Mouse (Mus musculus) lung, embryonic 15.5 days (tissue): ENCODE data around the gene Cdh15. TPM values are rescaled to one million over a fixed set of nuclear protein-coding genes. Genes with fewer than 3 reads are reported as not detected.

Experiments used
- ATAC-seq: fragments of 200-750 bp; cut with Nextera tagmentation; 2 replicates; pipeline ENCODE4 v1.8.0; 2017; ENCODE audit warnings: moderate number of reproducible peaks, borderline replicate concordance; ENCODE audit not compliant: low FRiP score, low TSS enrichment; ENCODE audit errors: extremely low read depth
- H3K27ac ChIP-seq: fragments of 300-500 bp; sonication (generic); 2 replicates; pipeline ENCODE4 v1.5.1; 2015; ENCODE audit warnings: moderate library complexity, mild to moderate bottlenecking, inconsistent platforms
- H3K27me3 ChIP-seq: fragments of 300-500 bp; sonication (generic); 2 replicates; pipeline ENCODE4 v1.6.1; 2015; ENCODE audit warnings: inconsistent platforms
- H3K36me3 ChIP-seq: fragments of 300-500 bp; sonication (generic); 2 replicates; pipeline ENCODE4 v1.6.1; 2015; ENCODE audit warnings: inconsistent platforms
- H3K4me1 ChIP-seq: fragments of 300-500 bp; sonication (generic); 2 replicates; pipeline ENCODE4 v1.6.1; 2015; ENCODE audit warnings: inconsistent platforms
- H3K4me2 ChIP-seq: fragments of 300-500 bp; sonication (generic); 2 replicates; pipeline ENCODE4 v1.6.1; 2015; ENCODE audit warnings: inconsistent platforms, mild to moderate bottlenecking, moderate library complexity
- H3K4me3 ChIP-seq: fragments of 300-500 bp; sonication (generic); 2 replicates; pipeline ENCODE4 v1.5.1; 2015; ENCODE audit warnings: mild to moderate bottlenecking, inconsistent platforms
- H3K9ac ChIP-seq: fragments of 300-500 bp; sonication (generic); 2 replicates; pipeline ENCODE4 v1.6.1; 2015; ENCODE audit warnings: inconsistent platforms
- H3K9me3 ChIP-seq: fragments of 300-500 bp; sonication (generic); 2 replicates; pipeline ENCODE4 v1.6.1; 2016; ENCODE audit warnings: inconsistent platforms
- WGBS: fragments of 180-500 bp; shearing (Covaris S2); methylation state at CpG from one replicate; pipeline ENCODE4 v1.1.7; 2015; 5-methylcytosine and 5-hydroxymethylcytosine counted together
- polyA plus RNA-seq: library from polyadenylated mRNA; unstranded; fragments of >200 nt; fragmentation: Nextera tagmentation; extraction: Ambion mirVana; gene quantifications from 2 replicates; pipeline ENCODE4 v1.2.1, GENCODE M21; 2015

Cdh15 gene
- polyA plus RNA-seq, 1 experiment from 2014 or later, result 0.11 TPM

GRCm38 (mm10) chr8:122849152-122849910 is 1.6 kb downstream of the Cdh15 start:
- ATAC-seq, result no peak
- 55% methylated on average over 10 of the region's 11 CpGs for WGBS
- H3K36me3 ChIP-seq, result no peaks in the 10 kb centered on the region

GRCm38 (mm10) chr8:122850641-122851240 is 3.0 kb downstream of the Cdh15 start:
- no peaks in the 10 kb centered on the region; the same call in 1 of the 2 replicates for H3K27me3 ChIP-seq

More at GRCm38 (mm10) chr8:122849152-122849910, 1.6 kb downstream of the Cdh15 start:
- H3K9ac ChIP-seq, result no peak overlapping the region
- peaks cover 22% of the 10 kb centered on the region for H3K4me1 ChIP-seq
- no peak overlapping the region for H3K4me3 ChIP-seq
- H3K4me2 ChIP-seq, result no peak overlapping the region
- H3K9me3 ChIP-seq, result no peaks in the 10 kb centered on the region
- no peak overlapping the region for H3K27ac ChIP-seq
- no peaks in the 10 kb centered on the region; the same call in 1 of the 2 replicates for H3K27me3 ChIP-seq

GRCm38 (mm10) chr8:122851692-122852545 is 4.2 kb downstream of the Cdh15 start:
- Histone ChIP-seq H3K36me3 (no peaks in the 10 kb centered on the region), H3K9me3 (no peaks in the 10 kb centered on the region), H3K4me2 (no peak overlapping the region), H3K27me3 (no peaks in the 10 kb centered on the region; the same call in 1 of the 2 replicates), H3K9ac (no peak overlapping the region), H3K4me1 (peaks cover 12% of the 10 kb centered on the region; the same call in 1 of the 2 replicates), H3K4me3 (no peak overlapping the region), H3K27ac (no peak overlapping the region)
- ATAC-seq, result no peak
- WGBS, result 75% methylated on average over 12 of the region's 12 CpGs

More at GRCm38 (mm10) chr8:122850641-122851240, 3.0 kb downstream of the Cdh15 start:
- no peak for ATAC-seq
- Histone ChIP-seq H3K4me1 (peaks cover 21% of the 10 kb centered on the region), H3K36me3 (no peaks in the 10 kb centered on the region), H3K27ac (no peak overlapping the region), H3K4me3 (no peak overlapping the region), H3K9me3 (no peaks in the 10 kb centered on the region), H3K4me2 (no peak overlapping the region), H3K9ac (no peak overlapping the region)
- WGBS, result 41% methylated on average over 3 of the region's 3 CpGs

GRCm38 (mm10) chr8:122852546-122852905 is 4.8 kb downstream of the Cdh15 start:
- Histone ChIP-seq H3K27me3 (no peaks in the 10 kb centered on the region), H3K27ac (no peak overlapping the region), H3K4me2 (no peak overlapping the region), H3K4me1 (peaks cover 12% of the 10 kb centered on the region; the same call in 1 of the 2 replicates), H3K4me3 (no peak overlapping the region), H3K9ac (no peak overlapping the region), H3K9me3 (no peaks in the 10 kb centered on the region), H3K36me3 (no peaks in the 10 kb centered on the region)
- WGBS, result 64% methylated on average over 1 of the region's 1 CpGs
- no peak for ATAC-seq

GRCm38 (mm10) chr8:122853340-122853771 is 5.6 kb downstream of the Cdh15 start:
- Histone ChIP-seq H3K27ac (no peak overlapping the region), H3K4me2 (no peak overlapping the region), H3K4me3 (no peak overlapping the region), H3K9me3 (no peaks in the 10 kb centered on the region), H3K27me3 (no peaks in the 10 kb centered on the region), H3K9ac (no peak overlapping the region), H3K36me3 (no peaks in the 10 kb centered on the region), H3K4me1 (peaks cover 9% of the 10 kb centered on the region; the same call in 1 of the 2 replicates)
- 15% methylated on average over 11 of the region's 11 CpGs for WGBS
- peak; percentile 48; the same call in 1 of the 2 replicates for ATAC-seq

GRCm38 (mm10) chr8:122854388-122854787 is 6.6 kb downstream of the Cdh15 start:
- no peaks in the 10 kb centered on the region for H3K9me3 ChIP-seq
- H3K4me3 ChIP-seq, result no peak overlapping the region
- 0 out of 2 replicates have a peak, but pooled peaks cover 7% of the 10 kb centered on the region for H3K4me1 ChIP-seq
- WGBS, result 58% methylated on average over 7 of the region's 7 CpGs
- no peak overlapping the region for H3K27ac ChIP-seq
- H3K4me2 ChIP-seq, result no peak overlapping the region
- no peaks in the 10 kb centered on the region for H3K27me3 ChIP-seq
- H3K9ac ChIP-seq, result no peak overlapping the region
- no peaks in the 10 kb centered on the region for H3K36me3 ChIP-seq
- no peak for ATAC-seq

GRCm38 (mm10) chr8:122855123-122855522 is 7.4 kb downstream of the Cdh15 start:
- H3K4me2 ChIP-seq, result no peak overlapping the region
- no peak overlapping the region for H3K4me3 ChIP-seq
- no peaks in the 10 kb centered on the region for H3K27me3 ChIP-seq
- 0 out of 2 replicates have a peak, but pooled peaks cover 7% of the 10 kb centered on the region for H3K4me1 ChIP-seq
- no peaks in the 10 kb centered on the region for H3K36me3 ChIP-seq
- no peaks in the 10 kb centered on the region for H3K9me3 ChIP-seq
- ATAC-seq, result no peak
- no peak overlapping the region for H3K9ac ChIP-seq
- 76% methylated on average over 4 of the region's 4 CpGs for WGBS
- H3K27ac ChIP-seq, result no peak overlapping the region

GRCm38 (mm10) chr8:122856288-122856687 is 8.5 kb downstream of the Cdh15 start:
- no peaks in the 10 kb centered on the region for H3K27me3 ChIP-seq
- 0 out of 2 replicates have a peak, but pooled peaks cover 7% of the 10 kb centered on the region for H3K4me1 ChIP-seq
- H3K36me3 ChIP-seq, result no peaks in the 10 kb centered on the region
- no peak overlapping the region for H3K4me2 ChIP-seq
- no peaks in the 10 kb centered on the region for H3K9me3 ChIP-seq
- no peak for ATAC-seq
- WGBS, result 76% methylated on average over 8 of the region's 8 CpGs
- H3K4me3 ChIP-seq, result no peak overlapping the region
- H3K9ac ChIP-seq, result no peak overlapping the region
- no peak overlapping the region for H3K27ac ChIP-seq

GRCm38 (mm10) chr8:122859843-122860242 is 12.1 kb downstream of the Cdh15 start:
- Histone ChIP-seq H3K27ac (no peak overlapping the region), H3K4me2 (no peak overlapping the region), H3K4me1 (no peaks in the 10 kb centered on the region), H3K4me3 (no peak overlapping the region), H3K36me3 (no peaks in the 10 kb centered on the region), H3K9me3 (peaks cover 3% of the 10 kb centered on the region; the same call in 1 of the 2 replicates), H3K9ac (no peak overlapping the region), H3K27me3 (0 out of 2 replicates have a peak, but pooled peaks cover 3% of the 10 kb centered on the region)
- 52% methylated on average over 13 of the region's 13 CpGs for WGBS
- no peak for ATAC-seq

- H3K9ac ChIP-seq, result no peak overlapping the region
- H3K9me3 ChIP-seq, result peaks cover 8% of the 10 kb centered on the region; the same call in 1 of the 2 replicates
- no peak for ATAC-seq
- 0 out of 2 replicates have a peak, but pooled peaks cover 3% of the 10 kb centered on the region for H3K27me3 ChIP-seq
- H3K27ac ChIP-seq, result no peak overlapping the region
- H3K4me3 ChIP-seq, result no peak overlapping the region
- no peaks in the 10 kb centered on the region for H3K36me3 ChIP-seq
- H3K4me2 ChIP-seq, result peak overlapping the region; percentile 21
- H3K4me1 ChIP-seq, result no peaks in the 10 kb centered on the region
- WGBS, result 65% methylated on average over 26 of the region's 26 CpGs
Observed at GRCm38 (mm10) chr8:122864719-122865129, 17.0 kb downstream of the Cdh15 start.

- no peak overlapping the region for H3K9ac ChIP-seq
- WGBS, result 49% methylated on average over 10 of the region's 10 CpGs
- peaks cover 8% of the 10 kb centered on the region; the same call in 1 of the 2 replicates for H3K9me3 ChIP-seq
- no peak overlapping the region for H3K4me3 ChIP-seq
- no peak for ATAC-seq
- H3K4me2 ChIP-seq, result peak overlapping the region; percentile 21; the same call in 1 of the 2 replicates
- no peak overlapping the region for H3K27ac ChIP-seq
- 0 out of 2 replicates have a peak, but pooled peaks cover 3% of the 10 kb centered on the region for H3K27me3 ChIP-seq
- peaks cover 3% of the 10 kb centered on the region; the same call in 1 of the 2 replicates for H3K4me1 ChIP-seq
- H3K36me3 ChIP-seq, result no peaks in the 10 kb centered on the region
Observed at GRCm38 (mm10) chr8:122865441-122865840, 17.7 kb downstream of the Cdh15 start.
